Mouse (Mus musculus) spleen, postnatal 10 days (tissue): ENCODE measurements around the gene Dnah6.
A peak's percentile ranks its signal among the peaks of the same experiment; 100 is the strongest.

Experiments used
- DNase-seq, 2 experiments: peaks; one replicate each; pipeline ENCODE4 v3.0.0; 2021 to 2022; ENCODE audit warnings: low spot score in 2 of 2

Dnah6 gene

DNA sequence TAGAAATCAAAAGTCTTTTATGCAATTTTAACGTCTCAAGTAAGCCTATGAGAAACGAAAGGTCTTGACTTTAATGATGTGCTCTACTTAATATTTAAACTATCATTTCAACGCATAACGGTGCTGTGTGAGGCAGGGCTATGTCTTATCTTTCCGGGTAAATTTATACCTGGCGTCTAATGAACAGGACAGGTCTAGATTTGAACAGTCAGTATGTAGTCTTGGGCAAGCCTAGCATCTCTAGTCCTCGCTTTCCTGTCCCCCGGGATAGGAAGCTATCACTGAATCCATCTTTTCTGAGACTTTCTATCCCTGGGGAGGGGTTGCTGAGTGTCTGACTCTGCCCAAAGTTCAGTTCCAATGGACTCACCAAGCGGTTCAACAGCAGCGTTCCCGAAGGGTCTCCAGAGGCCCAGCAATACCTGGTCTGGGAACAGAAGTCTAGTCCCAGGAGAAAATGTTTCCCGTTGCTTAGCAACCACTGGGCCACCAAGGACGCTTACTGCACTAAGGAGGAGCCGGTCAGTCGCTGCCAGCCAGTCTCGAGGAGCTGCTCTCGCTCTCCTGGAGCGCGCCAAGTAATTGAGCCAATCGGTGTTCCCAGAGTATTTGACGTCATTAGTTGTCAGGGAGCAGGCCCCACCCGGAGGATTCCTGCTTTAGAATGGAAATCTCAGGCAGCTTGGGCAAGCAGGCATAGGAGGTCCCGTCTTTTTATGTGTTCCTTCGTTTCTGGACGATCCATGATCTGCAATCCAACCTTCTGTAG is at the start of gene Dnah6:
Gene Dnah6, minus strand, starts transcription at position 463 of the 769 bp plus-strand sequence.
- peak; percentile 28 to 67 for DNase-seq

DNA sequence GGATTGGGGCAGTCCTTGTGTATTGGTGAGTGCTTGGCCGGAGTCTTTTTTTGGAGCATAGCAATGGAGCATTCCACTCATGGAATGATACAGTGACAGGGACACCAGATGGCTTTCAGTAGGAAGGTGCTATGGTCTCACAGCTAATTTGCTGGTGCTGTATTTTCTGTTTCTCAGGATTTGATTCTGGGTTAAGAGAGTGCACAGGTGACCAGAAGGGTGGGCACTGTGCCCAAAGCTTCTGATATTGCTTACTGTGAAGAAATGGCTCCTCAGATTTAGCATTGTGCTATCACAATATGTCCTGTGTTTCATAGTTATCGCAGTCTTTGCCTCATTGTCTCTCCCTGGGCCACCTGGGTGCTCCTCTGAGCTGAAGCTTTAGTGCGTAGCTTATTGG is 47.9 kb upstream of the Dnah6 start:
- DNase-seq: no peak

DNA sequence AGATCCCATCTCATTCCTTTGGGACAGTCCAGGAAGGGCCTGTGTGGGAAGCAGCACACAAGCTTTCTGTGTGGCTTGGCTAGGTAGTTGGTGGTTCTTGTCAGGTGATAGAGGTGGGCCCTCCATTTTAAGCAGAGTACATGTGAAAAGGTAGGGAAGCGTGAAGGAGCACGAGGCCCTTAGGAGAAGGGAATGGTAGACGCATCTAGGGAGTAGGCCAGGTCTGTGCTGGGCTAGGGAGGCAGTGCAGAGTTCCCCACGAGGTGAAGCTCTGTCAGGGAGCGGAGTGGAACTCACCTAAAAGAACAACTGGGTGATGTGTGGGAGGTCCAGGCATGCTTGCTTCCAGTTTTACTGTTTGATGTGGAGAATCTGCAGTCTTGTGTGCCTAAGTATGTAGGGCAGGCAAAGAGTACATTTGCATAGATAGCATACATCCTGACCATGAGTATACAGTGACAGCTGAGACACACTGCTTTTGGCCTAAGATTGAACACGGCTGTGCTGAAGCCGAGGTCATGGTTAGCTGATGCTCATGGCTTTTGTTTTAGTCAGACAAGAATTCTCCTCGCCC is 46.4 kb upstream of the Dnah6 start:
- no peak for DNase-seq

DNA sequence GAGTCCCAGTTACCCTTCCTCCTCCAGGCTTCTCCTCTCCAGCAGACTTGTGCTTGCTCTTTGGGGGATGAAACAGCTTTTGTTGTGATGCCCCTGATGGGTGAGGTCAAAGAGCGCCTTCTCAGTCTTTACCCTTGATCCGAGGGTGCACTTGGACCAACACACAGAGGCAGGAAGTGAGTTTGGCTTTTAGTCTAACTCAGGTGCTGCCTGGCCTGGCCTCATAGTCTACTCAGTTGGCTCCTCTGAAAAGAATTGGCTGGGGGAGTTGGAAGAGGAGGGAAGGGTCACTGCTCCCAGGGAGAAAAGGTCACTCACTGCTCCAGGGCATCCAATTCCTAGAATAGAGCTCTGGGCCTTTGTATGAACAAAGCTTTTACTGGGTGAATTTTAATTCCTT is 43.4 kb upstream of the Dnah6 start:
- no peak for DNase-seq

DNA sequence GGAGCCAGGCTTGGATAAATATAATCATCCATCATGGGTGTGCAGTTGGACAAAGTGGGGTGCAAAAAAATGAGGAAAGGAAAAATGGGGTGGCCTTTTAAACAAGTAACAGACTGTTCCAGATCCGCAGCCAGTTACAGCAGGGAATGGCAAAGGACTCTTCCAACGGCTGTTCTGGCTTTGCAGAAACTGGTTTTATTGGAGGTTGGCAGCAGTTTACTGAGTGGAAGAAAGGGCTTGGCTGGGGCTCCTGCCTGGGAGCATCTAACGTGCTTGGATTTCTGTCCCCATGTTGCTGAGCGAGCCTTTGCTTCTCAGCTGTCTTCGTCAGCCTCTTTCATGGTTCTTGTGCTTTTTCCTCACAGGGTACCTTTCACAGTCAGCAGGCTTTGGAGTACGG is 38.7 kb upstream of the Dnah6 start:
- no peak for DNase-seq

DNA sequence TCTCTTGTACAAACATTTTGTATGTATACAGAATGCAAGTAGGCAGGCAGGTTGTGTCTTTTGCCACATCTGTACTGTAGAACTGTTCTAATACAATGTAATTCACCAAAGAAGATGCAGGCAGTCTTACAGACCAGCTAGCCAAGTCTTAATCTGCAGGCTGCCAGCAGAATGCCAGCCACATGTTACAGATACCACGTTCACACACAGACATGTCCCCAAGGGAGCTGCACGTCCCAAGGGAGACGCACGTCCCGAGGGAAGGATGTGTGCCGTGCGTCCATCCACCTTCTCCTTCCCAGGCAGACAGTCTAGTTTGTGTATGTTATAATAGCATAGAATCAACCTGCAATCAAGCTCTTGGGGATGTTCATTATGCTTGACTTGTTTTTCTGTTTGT is 35.6 kb upstream of the Dnah6 start:
- no peak for DNase-seq

DNA sequence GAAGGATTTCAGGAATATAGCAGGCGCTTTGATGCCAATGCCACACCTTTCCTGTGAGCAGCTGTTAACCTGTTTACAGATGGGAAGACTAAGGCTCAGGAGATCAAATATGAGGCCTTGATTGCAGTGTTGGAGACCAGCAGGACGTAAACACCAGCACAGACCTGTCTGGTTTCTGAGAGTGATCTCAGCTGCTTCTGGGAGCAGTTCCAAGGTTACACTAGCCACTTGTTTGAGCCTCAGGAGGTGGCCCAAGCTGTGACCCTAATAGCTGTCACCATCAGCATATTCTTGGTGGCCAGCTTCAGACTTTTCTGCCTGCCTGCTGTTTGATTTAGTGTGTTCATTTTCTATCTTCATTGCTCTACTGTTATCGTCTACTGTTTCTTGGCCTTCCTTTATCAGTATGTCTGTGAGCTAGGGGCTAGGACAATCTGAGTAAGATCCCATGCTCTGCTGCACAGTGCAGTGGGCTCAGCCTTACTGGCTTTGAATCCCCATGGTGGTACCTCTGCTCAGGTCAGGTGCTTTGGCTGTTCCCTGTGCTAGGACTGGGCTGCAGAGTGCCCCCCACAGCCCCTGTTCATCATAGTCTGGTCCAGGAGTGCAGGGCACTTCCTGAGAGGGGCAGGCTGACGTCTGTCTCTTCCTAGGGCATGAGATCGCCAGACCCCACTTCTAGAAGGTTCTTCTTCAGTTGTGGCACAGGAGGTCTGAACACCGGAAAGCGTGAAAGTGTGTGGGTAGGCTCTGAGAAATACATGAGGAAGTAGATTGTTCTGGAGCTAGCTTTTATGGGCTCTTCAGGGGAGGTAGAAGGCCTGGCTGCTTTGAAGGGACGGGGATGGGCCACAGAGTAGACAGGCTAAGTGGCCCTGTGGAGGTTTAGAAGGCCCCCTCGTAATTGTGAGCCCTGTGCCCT is 33.1 kb upstream of the Dnah6 start:
- no peak for DNase-seq

DNA sequence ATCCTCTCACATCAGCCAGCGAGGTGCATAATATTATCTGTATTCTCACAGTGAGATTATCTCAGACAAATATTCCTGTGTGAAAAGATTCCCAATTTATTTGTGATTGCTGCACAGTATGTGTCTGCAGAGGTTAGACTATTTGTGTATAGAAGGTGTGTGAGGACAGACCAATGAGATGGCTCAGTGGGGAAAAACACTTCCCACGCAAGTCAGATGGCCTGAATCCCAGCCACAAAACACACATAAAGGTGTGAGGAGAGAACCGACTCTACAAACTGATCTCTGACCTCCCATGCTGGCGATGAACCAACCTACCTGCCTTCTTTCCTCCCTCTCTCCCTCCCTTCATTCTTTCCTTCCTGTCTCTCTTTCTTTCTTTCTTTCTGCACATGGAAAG is 32.1 kb upstream of the Dnah6 start:
- no peak for DNase-seq

DNA sequence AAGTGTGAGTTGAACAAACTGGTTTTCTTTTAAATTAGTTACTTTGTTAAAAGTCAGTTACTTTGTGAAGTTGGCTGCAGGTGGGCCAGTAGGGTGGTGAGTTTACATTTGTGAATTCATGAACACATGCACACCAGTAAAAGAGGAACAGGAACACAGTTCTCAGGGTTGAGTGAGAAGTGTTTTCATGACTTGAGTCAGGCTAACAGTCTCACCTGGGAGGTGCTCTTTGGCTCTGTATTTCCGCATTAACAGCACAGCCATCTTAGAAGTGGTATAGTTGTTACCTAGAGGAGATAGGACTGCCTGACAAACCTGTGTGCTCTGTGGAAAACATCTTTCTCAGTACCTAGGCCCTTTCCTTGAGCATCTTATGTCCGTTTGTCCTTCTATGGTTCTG is 31.6 kb upstream of the Dnah6 start:
- DNase-seq: no peak

DNA sequence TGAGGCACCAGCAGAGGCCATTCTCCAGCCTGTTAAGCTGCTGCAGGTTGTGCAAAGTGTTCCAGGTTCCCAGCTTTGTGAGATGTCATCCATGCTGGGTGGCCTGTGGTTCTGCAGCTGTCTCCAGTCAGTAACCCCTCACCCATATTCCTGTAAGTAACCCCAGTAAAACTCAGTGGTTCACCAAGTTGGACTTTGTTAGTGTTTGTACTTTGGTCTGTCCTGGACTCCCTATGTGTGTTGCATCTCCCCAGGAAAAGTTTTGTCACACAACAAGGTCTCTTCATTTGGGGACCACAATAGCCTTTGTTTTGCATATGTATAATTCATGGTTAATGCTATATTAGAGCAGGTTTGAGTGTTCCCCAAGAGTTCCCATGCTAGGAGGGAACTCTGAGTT is 30.9 kb upstream of the Dnah6 start:
- DNase-seq: no peak

DNA sequence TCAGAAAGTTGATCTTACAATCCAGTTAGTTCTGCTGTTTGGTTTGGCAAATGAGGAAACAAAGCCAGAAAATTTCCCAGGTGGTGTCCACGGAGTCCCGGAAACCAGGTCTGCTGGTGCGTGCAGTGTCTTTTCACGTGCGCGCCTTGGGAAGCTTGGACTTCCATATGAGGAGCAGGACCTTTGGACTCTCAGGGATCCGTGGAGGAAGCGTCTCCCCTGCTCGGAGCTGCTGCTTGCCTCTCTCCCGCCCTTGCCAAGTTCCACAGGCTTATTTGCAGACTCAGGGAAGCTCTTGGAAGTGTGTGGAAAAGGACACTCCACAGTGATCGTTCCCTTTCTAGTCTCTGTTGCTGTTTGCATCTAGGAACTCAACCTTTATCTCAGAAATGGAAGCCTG is 29.9 kb upstream of the Dnah6 start:
- no peak for DNase-seq

DNA sequence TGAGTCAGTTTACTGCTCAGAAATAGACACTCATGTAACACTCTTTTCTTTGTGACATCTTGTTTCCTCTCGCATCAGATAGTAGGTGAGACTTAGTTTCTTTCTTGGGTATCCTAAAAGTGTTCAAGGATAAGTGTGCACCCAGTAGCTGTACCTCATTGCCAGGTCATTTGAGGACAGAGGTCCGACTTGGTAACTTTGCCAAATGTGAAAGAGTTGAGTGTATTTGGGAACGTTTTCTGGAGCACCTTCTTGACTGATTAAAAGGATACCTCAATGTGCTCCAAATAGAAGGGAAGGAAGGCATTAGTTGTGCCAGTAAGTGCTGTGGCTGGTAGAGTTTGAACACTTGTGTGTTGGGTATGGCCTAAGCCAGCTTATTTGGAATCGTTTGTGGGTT is 28.4 kb upstream of the Dnah6 start:
- no peak for DNase-seq

DNA sequence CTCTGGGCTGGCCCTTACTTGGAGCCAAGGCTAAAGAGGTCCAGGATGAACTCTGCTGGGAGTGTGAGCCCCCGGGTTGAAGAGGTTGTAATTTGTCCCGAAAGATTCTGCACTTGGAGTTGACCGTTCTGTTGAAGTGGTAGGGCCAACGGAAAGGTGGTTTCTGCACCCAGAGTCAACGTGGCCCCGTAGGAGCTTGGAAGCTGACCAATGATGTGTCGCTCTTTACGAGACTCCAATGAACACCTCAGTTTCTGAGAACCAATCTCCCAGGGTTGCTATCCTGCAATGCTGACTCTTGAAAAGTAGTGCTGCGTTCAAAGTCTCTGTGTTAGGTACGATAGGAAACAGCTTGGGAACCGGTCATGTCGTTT is 27.6 kb upstream of the Dnah6 start:
- peak in 1 of 2 experiments; percentile 24 for DNase-seq

DNA sequence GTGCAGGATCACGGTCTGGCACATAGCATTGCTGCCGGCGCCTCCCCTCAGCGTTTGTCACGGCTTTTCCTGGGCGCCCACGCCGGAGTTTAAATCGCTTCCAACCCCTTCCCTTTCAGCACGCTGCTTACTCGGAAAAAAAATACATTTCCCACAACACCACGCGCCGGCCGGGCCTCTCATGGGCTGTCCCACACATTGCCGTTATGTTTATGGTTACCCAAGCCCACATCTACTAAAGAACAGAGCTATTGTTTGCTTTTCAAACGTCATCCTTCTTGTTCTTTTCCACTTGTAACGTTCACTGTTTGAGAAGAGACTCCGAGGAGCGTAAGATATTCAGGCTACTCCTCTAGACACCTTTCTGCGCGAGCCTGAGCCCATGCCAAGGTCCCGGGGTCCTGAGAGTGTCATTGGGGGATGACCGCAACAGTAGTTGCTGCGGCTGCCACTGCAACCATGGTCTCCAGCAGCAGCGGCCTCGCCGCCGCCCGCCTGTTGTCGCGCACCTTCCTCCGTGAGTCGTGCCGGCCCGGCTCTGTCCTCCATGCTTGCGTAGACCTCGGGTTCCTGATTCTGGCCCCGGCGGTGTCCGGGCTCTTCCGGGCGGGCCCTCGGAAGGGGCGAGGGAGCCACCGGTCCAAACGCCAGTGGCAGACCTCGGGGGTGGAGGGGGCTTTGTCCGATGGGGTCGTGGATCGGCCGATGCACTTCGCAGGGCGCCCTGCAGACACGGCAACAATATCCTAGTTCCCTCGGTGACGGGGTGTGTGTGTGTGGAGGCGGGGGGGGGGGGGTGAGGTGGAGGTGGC is 27.0 kb upstream of the Dnah6 start, which contains the start of gene Suclg1:
Gene Suclg1, plus strand, starts transcription at position 146 of the 812 bp plus-strand sequence.
- peak; percentile 64 to 84 for DNase-seq

DNA sequence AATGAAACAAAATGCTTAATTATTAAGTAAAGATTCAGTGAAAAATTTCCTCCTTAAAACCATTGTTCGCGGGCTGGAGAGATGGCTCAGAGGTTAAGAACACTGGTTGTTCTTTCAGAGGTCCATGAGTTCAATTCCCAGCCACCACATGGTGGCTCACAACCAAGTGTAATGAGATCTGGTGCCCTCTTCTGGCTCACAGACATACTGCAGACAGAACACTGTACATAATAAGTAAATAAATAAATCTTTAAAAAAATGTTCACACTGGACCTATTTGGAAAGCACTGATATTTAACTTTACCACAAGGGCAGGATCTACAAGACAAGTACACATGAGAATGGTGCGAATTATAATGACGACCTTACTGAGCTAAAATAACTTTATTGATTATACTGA is 26.0 kb upstream of the Dnah6 start:
- peak in 1 of 2 experiments; percentile 56 for DNase-seq

DNA sequence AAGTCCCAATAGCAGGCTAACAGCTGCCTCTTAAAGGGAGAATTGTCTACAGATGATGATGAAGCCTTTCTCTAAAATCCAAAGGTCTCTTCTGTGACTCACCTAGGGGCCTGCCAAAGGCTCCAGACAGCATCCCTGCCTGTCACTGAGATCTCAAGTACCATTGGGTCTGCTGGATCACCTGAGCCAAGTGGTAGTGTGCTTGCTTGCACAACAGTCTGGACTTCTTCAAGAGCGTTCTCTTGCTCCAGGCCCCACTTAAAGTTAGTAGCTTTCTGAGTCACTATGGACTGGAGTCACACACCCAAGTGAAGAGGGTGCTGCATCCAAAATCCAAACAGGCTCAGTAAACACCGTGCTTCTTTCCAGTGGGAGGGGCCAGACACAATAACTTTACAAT is 25.4 kb upstream of the Dnah6 start:
- DNase-seq: no peak

DNA sequence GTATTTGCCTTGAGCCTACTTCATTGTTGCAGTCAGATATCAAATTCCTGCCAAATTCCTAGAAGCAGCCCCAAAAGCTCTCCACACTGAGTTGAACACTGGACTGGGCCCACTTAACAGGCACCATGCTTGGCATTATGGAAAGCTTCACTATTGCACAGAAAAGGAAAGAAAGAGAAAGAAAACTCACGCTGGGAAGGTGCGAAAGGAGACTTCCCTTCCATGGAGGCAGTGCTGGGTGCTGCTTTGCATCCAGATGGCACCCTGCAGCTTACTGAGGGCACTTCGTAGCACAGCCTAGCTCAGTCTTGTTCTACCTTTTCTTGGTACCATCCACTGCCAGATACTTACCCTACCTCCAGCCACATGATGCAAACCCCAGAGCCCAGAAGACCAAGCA is 14.2 kb upstream of the Dnah6 start:
- no peak for DNase-seq

DNA sequence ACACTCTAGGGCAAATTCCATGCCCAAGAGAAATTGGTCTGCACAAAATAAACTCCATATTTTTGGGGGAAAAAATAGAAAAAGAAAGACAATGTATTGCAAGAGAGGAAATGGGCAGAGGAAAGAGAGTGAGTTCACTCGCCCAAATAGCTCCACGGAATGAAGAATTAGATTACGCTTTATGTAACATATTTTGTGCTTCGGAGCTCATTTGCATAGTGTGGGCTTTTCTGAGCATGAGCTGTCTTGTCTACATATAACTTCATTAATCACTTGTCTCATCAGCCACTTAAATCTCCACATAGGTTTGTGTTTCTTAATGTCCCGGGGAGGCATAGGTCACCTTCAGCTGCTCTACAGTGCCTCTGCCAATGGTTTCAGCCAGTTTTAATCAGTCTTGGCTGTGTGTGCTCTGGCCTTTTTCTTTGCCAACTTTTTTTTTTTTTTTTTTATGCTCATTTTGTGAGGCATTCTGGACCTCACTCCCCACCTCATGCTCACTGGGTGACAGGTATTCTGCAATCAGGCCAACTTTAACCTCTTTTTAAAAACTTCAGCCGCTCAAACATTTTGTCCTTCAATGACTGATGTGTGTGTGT is 12.9 kb upstream of the Dnah6 start:
- no peak for DNase-seq

DNA sequence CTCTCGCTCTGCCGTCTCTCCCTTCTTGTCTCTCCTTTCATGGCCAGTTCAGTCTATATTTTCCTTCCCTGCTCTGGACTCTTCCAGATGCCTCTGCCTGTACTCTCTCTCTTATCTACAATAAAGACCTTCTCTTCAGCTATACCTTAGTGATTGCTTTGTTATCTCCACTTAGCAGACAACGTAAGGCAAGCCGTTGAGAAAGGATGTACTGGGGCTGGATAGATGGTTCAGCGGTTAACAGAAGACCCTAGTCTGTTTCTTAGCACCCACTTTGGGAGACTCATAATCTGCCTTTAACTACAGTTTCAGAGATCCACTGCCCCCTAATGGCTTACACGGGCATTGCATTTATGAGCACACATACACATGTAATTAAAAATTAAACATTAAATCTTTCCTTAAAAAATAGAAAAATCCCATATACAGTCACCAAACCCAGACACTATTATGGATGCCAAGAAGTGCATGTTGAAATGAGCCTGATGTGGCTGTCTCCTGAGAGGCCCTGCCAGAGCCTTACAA is 11.8 kb upstream of the Dnah6 start:
- peak in 1 of 2 experiments; percentile 40 for DNase-seq

DNA sequence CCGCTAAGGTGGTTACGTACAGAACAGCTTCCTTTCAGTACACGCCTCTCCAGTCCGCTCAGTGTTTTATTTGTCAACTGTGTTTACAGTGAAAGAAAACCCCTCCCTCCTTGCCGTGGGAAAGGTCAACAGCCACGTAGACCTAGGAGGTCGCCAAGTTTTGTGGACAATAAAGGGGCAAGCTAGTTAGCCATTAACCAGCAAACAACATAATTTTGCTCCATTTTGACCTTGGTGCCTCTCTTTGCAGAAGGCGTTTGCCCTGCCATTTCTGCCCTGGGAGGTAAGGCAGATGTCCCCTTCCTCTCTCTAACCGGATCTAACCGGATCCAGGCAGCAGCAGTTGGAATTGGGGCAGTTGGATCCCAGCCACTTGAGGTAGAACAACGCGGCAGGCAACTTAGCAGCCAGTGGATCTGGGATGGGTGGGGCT is 10.7 kb upstream of the Dnah6 start:
- DNase-seq: no peak

DNA sequence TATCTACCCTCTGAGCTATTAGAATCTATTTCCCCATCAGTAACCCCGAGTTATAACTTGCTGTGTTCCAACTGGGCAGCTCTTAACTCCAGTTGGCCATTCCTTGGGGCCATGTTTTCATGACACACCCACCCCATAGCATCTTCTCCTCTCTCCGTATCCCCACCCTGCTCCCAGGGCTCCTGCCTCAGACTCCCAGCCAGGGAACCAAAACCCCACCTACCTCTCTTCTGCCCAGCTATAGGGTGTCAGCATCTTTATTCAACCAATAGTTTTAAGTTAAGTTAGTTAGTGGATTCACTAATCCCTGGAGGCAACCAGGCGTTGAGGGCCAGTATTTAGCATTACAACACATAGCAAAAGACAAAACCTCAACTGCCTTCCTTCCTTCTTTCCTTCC is 7.4 kb upstream of the Dnah6 start:
- DNase-seq: no peak
